Mouse (Mus musculus): ENCODE results near the gene Fkbpl.

GRCm38 (mm10) chr17:34654392-34654791, 9.8 kb downstream of the Fkbpl start:
- TF ChIP-seq CTCF (IDR thresholded peaks at IDR 0.05; ENCODE audit: low read depth) (no peak), EP300 (IDR thresholded peaks at IDR 0.05; ENCODE audit: low read depth) (no peak)
